Mouse (Mus musculus) cerebellum, adult (tissue): ENCODE measurements at regions not wholly inside any gene's neighbourhood (a gene's known extent, or its start where the extent isn't known, plus 50 kb on each side); places are given as distances from the start of the nearest gene placed in this dataset.

Source experiments
- ATAC-seq: cut with Nextera tagmentation; 2 replicates; pipeline ENCODE4 v1.9.2; 2017; ENCODE audit warnings: mild to moderate bottlenecking, moderate library complexity, mixed read lengths; ENCODE audit not compliant: insufficient number of reproducible peaks, low FRiP score, low TSS enrichment

DNA sequence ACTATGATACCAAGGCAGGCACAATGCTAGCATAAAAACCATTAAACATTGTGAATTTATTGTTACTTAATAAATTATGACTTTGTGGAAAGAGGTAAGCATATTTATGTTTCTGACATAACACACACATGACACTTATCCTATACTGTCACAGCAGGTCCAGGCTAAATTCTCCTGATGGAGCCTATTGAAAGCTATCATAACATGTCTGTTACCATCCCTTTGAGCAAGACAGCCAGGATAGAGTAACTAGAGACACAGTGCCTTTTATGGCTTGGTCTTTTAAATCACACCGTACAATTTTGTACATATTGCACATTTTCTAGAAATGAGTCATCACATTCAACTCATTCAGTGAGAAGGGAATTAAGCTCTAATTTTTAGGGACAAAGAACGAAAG, 67.8 kb upstream of the Adgra3 start:
- ATAC-seq, result no peak

DNA sequence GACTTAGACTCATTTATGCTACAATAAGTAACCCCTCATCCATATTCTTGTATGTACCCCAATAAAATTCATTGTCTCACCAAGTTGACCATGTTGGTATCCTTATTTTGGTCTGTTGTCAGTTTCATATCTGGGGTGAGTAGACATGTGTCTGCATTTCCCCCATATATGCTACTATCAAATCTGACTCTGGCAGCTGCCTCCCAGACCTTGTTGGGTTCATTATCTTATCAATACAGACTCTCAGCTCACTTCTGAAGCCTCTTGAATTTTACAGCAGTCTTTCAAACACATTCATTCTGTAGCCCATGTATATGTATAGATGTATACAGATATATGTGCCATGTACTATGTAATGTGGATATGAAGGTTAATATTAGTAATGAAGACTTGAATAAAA, 67.4 kb upstream of the Adgra3 start:
- ATAC-seq, result no peak

DNA sequence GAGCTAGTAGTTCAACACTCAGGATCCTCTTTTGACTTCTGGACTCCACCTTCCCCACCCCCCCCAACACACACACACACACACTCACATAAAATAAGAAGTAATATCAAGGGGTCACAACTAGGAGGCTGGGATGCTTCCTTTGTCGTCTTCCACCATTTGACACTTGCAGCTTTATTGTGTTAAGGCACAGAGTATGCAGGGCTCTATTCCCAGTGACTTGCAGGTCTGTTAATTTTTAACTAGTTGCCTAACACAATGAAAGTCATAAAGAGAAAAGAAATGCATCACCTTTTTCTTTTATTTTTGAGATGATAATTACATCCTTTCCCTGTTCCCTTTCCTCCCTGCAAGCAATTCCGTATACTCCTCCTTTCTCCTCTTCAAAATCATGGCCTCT, 66.9 kb upstream of the Adgra3 start:
- ATAC-seq, result no peak

DNA sequence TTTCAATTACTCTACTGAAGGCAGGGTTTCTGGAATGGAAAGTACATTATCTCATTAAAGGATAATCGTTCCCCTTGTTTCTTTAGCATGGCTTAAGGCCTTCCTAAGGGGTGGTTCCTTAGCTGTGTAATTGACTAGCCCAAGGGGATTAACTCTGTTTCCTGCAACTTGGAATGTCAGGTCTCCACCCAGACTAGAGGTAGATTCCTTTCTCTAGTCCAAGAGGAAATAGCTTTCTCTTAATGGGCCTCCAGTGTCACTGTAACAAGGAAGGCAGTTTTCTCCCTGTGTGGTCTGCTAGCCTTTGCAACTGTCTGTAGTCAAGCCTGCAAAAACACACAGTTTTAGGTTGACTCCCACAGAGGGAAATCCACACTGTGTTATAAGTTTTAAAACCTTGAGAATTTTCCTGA, 64.0 kb upstream of the Adgra3 start:
- ATAC-seq, result no peak

DNA sequence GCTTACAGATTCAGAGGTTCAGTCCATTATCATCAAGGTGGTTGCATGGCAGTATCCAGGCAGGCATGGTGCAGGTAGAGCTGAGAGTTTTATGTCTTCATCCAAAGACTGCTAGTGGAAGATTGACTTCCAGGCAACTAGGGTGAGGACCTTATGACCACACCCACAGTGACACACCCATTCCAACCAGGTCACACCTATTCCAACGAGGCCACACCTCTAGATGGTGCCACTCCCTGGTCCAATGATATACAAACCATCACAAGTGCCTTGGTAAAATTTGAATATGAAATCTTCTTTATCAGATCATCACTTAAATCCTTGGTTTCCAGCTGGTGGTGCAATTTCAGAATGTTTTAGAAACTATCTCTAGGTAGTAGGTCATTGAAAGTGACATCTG, 61.1 kb upstream of the Adgra3 start:
- no peak for ATAC-seq
